Mouse (Mus musculus): ENCODE data around the gene Tctn1. TPM values are rescaled to one million over a fixed set of nuclear protein-coding genes. Genes with fewer than 3 reads are reported as not detected.

The Tctn1 gene
- 10 to 100 TPM; 11.8 to 12.3 TPM for total RNA-seq (2021)

- DNase-seq (ENCODE audit: extremely low spot score in 1 of 2, low spot score in 1 of 2), result peak; percentile 59 to 71
Measured at GRCm38 (mm10) chr5:122263933-122264905, at the start of gene Tctn1. Gene Tctn1 (minus strand): TSS chr5:122264460.

DNA sequence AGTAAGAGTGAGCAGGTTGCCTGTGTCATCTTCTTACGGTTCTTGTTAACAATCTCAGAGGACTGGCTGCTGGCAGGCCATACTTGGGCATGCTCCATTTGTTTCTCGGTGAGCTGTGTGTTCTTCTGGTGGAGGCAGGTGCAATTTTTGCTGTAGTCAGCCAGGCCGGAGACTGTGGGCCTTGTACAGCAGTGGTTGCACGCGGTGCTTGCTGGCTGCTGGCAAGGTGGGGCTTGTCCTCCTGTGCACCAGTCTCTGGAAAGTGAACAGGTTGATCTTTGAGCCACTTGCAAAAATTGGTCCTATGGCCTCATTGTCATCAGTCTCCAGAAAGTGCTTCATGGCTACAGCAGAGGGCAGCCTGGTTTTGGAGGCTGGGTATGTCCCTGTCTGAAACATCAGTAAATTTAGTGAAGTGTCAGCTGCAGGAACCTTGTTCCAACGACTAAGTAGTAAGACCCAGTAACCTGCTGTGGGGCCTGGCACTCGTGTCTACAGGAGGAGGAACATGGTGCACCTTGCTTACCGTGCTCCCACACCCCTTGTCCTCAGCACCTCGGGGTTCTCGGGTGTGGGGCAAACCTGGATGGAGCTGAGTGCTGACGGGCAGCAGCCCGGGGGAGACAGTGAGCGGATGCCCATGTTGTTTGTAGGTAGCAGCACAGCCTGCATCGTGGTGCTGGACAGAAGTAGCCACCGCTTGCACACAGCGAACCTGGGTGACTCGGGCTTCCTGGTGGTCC is 48.9 kb upstream of the Tctn1 start:
- no peak for DNase-seq (ENCODE audit: extremely low spot score in 1 of 2, low spot score in 1 of 2)

DNA sequence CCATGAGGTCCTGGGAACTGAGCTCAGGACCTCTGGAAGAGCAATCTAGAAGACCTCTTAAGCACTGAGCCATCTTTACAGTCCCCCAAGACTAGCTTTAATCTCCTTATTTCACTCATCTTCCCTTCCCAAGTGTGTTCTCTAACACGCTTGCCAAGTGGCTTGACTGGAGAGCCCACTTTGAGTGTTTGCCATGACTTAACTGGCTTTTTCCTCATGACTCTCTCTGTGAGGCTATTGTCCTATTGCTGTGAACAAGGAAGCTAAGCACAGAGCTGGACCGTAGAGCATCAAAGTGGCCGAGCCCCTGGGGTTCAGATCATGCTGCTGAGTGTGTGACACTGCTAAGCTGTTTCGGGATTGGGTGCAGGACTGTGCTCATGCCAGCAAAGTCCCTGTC is 48.1 kb upstream of the Tctn1 start:
- DNase-seq (ENCODE audit: extremely low spot score in 1 of 2, low spot score in 1 of 2), result no peak

DNA sequence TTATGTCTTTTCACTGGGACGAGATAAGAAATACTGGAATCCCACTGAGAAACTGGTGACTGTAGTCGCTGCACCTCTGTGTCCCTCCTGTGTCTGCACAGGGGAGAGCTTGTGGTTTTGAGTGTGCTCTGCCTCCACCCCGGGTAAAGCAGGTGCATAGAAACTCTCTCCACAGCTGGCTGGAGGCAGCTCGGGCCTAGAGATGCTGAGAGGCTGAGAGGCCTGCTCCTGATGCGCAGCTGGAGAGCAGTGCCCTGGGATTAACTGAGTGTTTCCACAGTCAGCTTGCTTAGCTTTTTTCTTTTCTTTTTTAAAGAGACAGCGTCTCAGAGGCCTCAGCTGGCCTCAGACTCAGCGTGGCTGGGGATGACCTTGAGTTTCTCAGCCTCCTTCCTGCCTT is 47.4 kb upstream of the Tctn1 start:
- no peak for DNase-seq (ENCODE audit: extremely low spot score in 1 of 2, low spot score in 1 of 2)

DNA sequence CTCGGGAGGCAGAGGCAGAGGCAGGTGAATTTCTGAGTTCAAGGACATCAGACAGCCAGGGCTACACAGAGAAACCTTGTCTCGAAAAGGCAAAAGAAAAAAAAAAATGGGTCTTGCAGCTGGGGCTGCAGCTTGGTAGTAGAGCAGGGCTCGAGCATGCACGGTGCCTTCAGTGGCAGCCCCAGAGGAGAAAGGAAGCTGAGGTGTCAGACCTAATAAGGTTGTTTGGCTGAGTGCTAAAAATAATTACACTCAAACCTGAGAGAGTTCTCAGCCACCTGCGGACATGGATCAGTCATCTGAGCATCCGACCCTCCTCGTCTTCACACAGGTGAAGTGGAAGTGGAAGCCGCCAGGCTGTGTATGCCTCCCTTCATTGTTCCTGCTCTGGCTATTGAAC is 46.4 kb upstream of the Tctn1 start:
- DNase-seq (ENCODE audit: extremely low spot score in 1 of 2, low spot score in 1 of 2), result no peak

- no peak for DNase-seq (ENCODE audit: extremely low spot score in 1 of 2, low spot score in 1 of 2)
Measured at GRCm38 (mm10) chr5:122306536-122306935, 42.3 kb upstream of the Tctn1 start.

- DNase-seq (ENCODE audit: extremely low spot score in 1 of 2, low spot score in 1 of 2), result no peak
Measured at GRCm38 (mm10) chr5:122305472-122305871, 41.2 kb upstream of the Tctn1 start.

DNA sequence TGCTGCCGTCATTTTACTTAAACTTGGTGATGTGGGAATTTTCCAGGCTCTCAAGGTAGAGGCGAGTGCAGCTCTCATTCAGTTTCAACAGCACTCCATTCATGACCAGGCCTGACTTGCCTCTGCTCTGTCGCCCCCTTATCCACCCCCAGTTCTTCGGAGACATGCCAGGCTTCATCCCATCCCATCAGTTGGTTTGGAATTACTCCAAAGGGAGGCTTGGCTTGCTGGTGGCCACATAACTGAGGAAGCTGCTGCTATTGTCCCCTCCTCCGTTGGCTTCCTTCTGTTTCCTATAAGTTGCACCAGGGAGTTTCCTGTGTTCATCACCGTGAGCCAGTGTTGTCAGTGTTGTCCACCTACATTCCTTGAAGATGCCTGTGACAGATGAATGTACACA is 40.3 kb upstream of the Tctn1 start:
- no peak for DNase-seq (ENCODE audit: extremely low spot score in 1 of 2, low spot score in 1 of 2)

GRCm38 (mm10) chr5:122303937-122304336 is 39.7 kb upstream of the Tctn1 start:
- no peak for DNase-seq (ENCODE audit: extremely low spot score in 1 of 2, low spot score in 1 of 2)

DNA sequence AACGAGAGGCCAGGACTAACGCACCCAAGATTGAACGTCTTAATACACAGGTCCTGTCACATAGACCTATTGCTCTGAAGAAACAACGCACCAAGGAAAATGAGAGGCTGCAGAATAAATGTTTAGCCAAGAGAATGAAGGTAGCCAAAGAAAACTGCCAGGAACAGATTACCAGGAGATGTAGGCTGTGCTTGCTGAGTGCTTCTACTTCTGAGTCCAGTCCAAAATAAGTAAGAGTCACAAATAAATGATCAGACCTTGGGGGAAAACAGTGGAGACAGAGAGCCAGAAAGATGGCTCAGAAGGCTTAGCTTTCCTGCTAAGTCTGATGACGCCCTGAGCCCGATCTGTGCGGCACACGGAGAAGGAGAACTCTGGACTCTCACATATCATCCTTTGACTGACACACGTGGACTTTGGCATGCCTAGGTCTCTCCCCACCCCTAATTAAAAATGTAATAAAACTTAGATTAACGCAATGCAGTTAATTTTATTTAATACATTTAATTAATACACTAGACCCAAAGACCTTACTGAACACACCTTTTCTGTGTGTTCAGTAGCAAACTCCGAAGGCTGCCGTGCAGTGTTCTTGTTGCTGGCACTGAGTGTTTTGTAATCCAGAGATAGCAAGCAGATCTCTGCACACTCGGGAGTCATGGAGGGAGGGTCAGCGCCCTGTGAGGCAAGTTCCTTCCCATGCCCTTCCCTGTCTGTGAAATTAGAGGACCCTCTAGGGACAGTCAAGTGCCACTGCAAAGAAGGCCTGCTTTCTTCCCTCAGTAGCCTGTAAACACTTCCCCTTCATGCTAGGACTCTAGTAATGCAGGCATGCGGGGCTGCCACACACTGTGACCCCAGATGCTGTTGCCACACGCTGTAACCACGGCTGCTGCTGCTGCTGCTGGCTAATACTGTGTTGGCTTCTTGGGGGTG is 38.8 kb upstream of the Tctn1 start:
- no peak for DNase-seq (ENCODE audit: extremely low spot score in 1 of 2, low spot score in 1 of 2)

DNA sequence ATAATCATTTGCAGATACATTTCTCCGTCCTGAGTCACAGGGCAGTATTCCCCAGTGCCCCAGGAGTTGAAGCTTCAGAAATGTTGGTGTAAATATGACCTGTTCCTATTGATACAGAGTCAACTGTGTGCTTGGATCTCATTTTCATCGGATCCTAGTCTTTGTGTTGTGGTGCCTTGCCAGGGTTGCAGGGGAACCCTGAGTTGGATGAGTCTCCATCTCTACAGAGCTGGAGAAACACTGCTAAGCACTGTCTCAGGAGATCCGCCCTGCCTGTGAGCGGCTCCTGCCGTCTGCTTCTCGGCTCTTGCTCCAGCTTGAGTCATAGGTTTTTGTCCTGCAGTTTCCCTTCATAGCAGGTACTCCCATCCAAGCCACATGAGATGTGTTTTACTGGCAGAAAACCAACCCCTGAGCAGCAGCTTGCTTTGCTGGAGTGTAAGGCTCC is 35.8 kb upstream of the Tctn1 start:
- no peak for DNase-seq (ENCODE audit: extremely low spot score in 1 of 2, low spot score in 1 of 2)

DNA sequence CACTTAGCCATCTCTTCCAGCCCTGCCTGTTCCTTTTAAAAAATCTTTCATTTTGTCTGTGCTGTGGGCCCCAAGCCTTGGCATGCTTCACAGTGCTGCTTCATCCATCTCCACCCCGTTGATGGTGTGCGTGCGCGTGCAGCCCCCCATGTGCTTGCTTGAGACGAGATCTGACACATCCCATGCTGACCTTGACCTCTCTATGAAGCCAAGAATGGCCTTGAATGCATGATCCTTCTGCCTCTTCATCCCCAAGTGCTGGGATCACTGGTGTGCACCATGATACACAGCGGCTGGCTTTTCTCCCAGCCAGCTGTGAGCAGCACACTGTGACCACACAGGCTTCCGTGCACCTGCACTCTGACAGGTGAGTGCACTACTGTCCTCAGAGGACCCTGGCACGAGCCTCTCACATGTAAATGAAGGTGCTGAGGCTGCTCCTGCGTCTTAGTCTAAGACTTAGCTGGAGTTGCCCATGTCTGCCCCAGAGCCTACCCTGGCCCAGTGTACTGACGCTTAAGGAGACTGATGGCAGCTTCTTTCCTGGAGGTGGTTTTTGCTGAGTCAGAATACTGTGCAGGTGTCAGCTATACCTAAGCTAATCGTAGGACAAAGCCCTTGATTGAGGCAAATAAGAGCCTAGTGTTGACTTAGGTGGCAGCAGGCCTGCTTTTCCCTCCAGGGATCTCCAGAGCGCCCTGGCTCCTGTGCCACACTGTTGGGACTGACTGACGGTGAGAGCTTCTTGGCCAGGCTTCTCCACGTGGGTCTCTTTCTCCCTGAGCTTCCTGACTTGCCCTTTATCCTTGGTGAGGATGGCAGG is 31.1 kb upstream of the Tctn1 start:
- no peak for DNase-seq (ENCODE audit: extremely low spot score in 1 of 2, low spot score in 1 of 2)

DNA sequence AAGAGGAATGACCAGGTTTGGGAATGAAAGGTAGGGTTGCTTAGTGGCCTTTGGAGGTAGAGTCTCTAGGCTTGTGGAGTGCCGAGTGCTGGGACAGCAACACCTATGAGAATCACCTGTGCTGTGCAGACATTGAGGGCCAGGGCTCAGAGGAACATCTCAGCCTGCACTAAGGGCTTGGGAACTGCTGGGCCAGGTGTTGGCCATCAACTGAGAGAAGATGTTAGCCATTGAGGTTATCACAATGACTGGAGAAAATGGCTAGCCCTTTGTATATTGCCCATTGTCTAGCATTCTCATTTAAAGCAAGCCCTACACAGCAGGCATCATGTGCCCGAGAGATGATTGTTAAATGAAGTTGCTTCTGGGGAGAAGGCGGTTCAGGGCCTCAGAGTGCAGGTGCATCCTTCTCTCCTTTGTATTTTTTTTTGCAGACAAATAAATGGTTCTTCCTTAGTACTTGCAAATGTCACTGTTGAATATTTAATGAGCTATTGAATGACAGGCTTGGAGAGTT is 30.0 kb upstream of the Tctn1 start:
- DNase-seq (ENCODE audit: extremely low spot score in 1 of 2, low spot score in 1 of 2), result no peak

DNA sequence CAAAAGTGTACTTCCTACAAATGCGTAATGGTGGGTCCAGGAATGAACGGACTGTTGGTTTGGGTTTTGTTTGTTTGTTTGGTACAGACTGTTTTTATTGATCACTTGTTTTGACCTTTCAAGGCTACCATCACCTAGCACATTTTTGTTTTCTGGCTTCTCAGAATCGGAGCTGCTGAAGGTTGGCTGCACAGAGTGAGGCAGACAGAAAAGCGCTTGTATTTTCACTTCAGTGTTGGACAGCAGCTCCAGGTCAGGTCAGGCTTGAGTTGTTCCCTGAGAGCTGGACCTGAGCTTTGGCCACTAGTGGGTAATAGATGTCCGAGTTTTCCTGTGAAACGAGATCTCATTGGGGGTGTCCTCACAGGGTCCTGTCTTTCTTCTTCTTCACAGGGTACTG is 28.9 kb upstream of the Tctn1 start:
- DNase-seq (ENCODE audit: extremely low spot score in 1 of 2, low spot score in 1 of 2), result no peak

DNA sequence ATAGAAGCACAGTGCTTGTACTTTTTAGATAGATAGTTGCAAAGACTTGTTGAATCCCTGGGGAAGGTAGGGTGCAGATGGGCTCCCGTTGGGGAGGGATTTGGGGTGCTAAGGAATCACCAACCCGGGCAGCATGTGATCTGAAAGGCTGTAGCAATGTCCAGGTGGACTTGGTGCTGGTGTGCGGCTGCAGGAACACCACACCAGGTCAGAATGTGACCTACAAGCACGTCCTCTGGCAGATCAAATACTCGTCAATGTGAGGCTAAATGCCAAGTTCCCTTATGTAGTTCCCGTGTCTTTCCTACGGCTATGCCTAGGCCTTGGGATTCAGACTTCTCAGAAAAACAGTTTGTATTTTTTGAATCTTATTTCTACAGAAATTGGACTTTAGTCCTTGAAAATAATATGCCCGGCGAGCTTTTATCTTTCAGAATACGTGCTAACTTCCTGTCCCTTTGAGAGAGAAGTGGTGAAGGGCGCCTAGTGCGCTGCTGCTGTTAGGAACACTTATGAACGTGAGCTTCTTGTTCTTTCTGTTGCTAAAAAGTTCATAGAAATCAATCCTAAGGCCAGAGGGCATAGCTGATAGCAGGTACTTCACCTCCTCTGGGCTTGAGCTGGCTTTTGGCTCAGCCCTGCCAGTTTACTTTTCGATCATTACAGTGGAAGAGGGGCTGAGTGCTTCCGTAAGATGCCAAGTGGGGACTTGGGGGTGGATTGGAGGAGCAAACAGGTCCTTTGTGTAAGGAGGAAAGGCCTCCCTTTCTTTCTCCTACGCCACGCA is 27.5 kb upstream of the Tctn1 start:
- no peak for DNase-seq (ENCODE audit: extremely low spot score in 1 of 2, low spot score in 1 of 2)

DNA sequence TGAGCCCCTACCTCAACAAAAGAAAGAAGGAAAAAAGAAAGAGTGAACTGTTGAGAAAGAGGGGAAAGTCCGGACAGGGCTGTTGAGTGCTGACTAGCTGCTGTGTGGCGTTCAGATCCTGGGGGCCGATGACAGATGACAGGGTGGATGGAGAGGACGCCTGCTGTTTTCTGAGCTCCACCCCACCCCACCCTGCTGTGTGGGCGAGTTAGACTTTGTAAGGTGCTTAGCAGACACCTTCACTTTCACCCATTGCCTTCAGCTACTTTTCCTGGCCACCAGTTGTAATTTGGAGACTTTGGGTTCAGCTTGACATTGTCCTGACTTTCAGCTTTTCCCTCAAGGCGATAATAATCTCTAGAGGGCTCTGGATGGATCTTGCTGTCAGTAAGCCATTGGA is 26.9 kb upstream of the Tctn1 start:
- DNase-seq (ENCODE audit: extremely low spot score in 1 of 2, low spot score in 1 of 2), result no peak

DNA sequence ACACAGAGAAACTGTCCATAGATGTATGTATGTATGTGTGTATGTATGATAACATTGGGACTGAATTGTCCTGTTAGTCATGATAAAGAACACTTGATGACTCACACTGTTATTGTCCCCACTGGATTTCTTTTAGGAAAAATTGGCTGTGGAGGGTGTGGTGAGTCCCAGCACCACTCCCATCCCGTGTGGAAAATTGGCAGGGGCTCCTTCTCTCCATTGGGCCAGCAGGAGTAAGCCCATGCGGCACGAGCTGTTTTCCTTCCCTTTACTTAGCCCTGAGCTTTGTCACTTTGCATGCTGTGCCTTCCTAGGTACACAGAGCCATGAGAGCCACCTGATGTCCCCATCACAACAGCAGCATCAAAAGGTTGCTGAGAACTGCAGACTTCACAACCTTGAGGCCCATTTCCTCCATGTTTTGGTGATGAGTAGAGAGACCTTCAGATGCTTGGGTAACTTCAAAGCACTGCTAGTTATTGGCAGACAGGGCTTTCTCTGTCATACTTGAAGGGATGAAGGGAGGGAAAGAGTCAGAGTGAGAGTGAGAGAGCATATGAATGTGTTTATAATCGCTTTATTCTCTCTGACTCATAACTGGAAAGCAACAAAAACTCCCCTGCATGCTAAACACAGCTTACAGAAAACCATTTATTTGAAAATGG is 24.0 kb upstream of the Tctn1 start:
- no peak for DNase-seq (ENCODE audit: extremely low spot score in 1 of 2, low spot score in 1 of 2)

DNA sequence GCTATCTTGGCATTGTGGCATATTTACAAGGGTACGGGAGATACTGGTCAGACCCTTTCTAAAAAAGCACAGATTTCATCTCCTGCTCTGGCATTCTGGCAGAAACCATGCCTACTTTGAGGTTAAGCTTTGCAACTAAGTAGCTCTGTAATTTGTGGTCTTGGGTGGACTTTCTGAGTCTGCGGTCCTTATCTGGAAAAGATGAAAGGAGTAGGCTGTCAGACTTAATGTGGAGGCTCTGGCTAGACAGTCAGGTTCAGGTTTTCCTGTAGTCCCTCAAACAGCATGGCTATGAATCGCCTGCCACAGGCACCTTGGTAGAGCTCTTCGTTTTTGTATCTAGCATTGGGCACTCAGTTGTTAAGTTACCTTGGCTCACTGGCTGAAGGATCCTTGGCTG is 22.8 kb upstream of the Tctn1 start:
- DNase-seq (ENCODE audit: extremely low spot score in 1 of 2, low spot score in 1 of 2), result no peak
